Mouse (Mus musculus) midbrain, embryonic 16.5 days (tissue): Measurements from ENCODE around the gene A4galt. TPM values are rescaled to one million over a fixed set of nuclear protein-coding genes. Genes with fewer than 3 reads are reported as not detected.

ENCODE experiments used
- ATAC-seq: fragments of 200-750 bp; cut with Nextera tagmentation; 2 replicates; pipeline ENCODE4 v1.8.0; 2017; ENCODE audit warnings: moderate TSS enrichment
- H3K27ac ChIP-seq: fragments of 300-500 bp; sonication (generic); 2 replicates; pipeline ENCODE4 v1.5.1; 2014; ENCODE audit warnings: mild to moderate bottlenecking, low read length, mixed read lengths
- H3K27me3 ChIP-seq: fragments of 300-500 bp; sonication (generic); 2 replicates; pipeline ENCODE4 v1.6.1; 2014; ENCODE audit warnings: low read depth, low read length, mixed read lengths; ENCODE audit not compliant: control insufficient read depth, insufficient read depth
- H3K36me3 ChIP-seq: fragments of 300-500 bp; sonication (generic); 2 replicates; pipeline ENCODE4 v1.6.1; 2014; ENCODE audit warnings: mild to moderate bottlenecking, low read length, moderate library complexity, mixed read lengths; ENCODE audit not compliant: control insufficient read depth, insufficient read depth
- H3K4me1 ChIP-seq: fragments of 300-500 bp; sonication (generic); 2 replicates; pipeline ENCODE4 v1.6.1; 2014; ENCODE audit warnings: mild to moderate bottlenecking, low read length, mixed read lengths; ENCODE audit not compliant: control insufficient read depth, insufficient read depth
- H3K4me2 ChIP-seq: fragments of 300-500 bp; sonication (generic); 2 replicates; pipeline ENCODE4 v1.6.1; 2014; ENCODE audit warnings: mild to moderate bottlenecking, low read length, mixed read lengths
- H3K4me3 ChIP-seq: fragments of 300-500 bp; sonication (generic); 2 replicates; pipeline ENCODE4 v1.5.1; 2014; ENCODE audit warnings: low read depth, mild to moderate bottlenecking, low read length, moderate library complexity, mixed read lengths
- H3K9ac ChIP-seq: fragments of 300-500 bp; sonication (generic); 2 replicates; pipeline ENCODE4 v1.6.1; 2014; ENCODE audit warnings: low read depth, low read length, mixed read lengths
- H3K9me3 ChIP-seq: fragments of 300-500 bp; sonication (generic); replicated peaks from 2 replicates; pipeline ENCODE4 v1.6.1; 2014; ENCODE audit warnings: mild to moderate bottlenecking, low read length, mixed read lengths; ENCODE audit not compliant: control insufficient read depth, poor library complexity, severe bottlenecking
- whole genome bisulfite sequencing: fragments of 180-500 bp; shearing (Covaris S2); extraction: QIAGEN DNeasy Blood & Tissue Kit; methylation state at CpG from one replicate; pipeline ENCODE4 v1.1.7; 2014; 5-methylcytosine and 5-hydroxymethylcytosine counted together
- polyA plus RNA-seq: library from polyadenylated mRNA; unstranded; fragments of >200 nt; fragmentation: Nextera tagmentation; extraction: Ambion mirVana; gene quantifications from 2 replicates; pipeline ENCODE4 v1.2.1, GENCODE M21; 2015

The A4galt gene
- polyA plus RNA-seq, 1 experiment from 2014 or later, result 2.4 TPM

- Histone ChIP-seq H3K9ac (no peak overlapping the region), H3K27ac (no peak overlapping the region), H3K36me3 (no peaks in the 10 kb centered on the region), H3K4me1 (peaks cover 10% of the 10 kb centered on the region), H3K4me2 (no peak overlapping the region), H3K9me3 (no peaks in the 10 kb centered on the region), H3K4me3 (no peak overlapping the region), H3K27me3 (peaks cover 24% of the 10 kb centered on the region)
- no peak for ATAC-seq
- WGBS, result 89% methylated on average over 4 of the region's 4 CpGs
These were observed 3.7 kb upstream of the A4galt start for GRCm38 (mm10) chr15:83255191-83255782.

GRCm38 (mm10) chr15:83254372-83255070 lies 2.9 kb upstream of the A4galt start:
- Histone ChIP-seq H3K4me2 (no peak overlapping the region), H3K27me3 (peaks cover 28% of the 10 kb centered on the region), H3K4me3 (no peak overlapping the region), H3K36me3 (no peaks in the 10 kb centered on the region), H3K27ac (no peak overlapping the region), H3K4me1 (peaks cover 10% of the 10 kb centered on the region), H3K9me3 (no peaks in the 10 kb centered on the region), H3K9ac (no peak overlapping the region)
- ATAC-seq, result no peak
- 80% methylated on average over 10 of the region's 10 CpGs for WGBS

- Histone ChIP-seq H3K9ac (no peak overlapping the region), H3K27ac (no peak overlapping the region), H3K36me3 (no peaks in the 10 kb centered on the region), H3K4me1 (peaks cover 10% of the 10 kb centered on the region), H3K9me3 (no peaks in the 10 kb centered on the region), H3K4me2 (no peak overlapping the region), H3K27me3 (peaks cover 28% of the 10 kb centered on the region), H3K4me3 (no peak overlapping the region)
- ATAC-seq, result no peak
- WGBS, result 72% methylated on average over 14 of the region's 14 CpGs
These were observed 486 bp upstream of the A4galt start for GRCm38 (mm10) chr15:83252060-83252459.

GRCm38 (mm10) chr15:83250651-83251175 lies 861 bp downstream of the A4galt start:
- Histone ChIP-seq H3K4me1 (peaks cover 10% of the 10 kb centered on the region), H3K9me3 (no peaks in the 10 kb centered on the region), H3K27me3 (peaks cover 28% of the 10 kb centered on the region), H3K4me2 (peak overlapping the region; percentile 97), H3K27ac (no peak overlapping the region), H3K4me3 (peak overlapping the region; percentile 53), H3K9ac (peak overlapping the region; percentile 64), H3K36me3 (no peaks in the 10 kb centered on the region)
- ATAC-seq, result no peak
- under 1% methylated on average over 20 of the region's 20 CpGs for WGBS

GRCm38 (mm10) chr15:83249535-83250287 lies 1.9 kb downstream of the A4galt start:
- WGBS, result 88% methylated on average over 11 of the region's 12 CpGs
- no peak overlapping the region for H3K4me2 ChIP-seq
- H3K36me3 ChIP-seq, result no peaks in the 10 kb centered on the region
- peaks cover 28% of the 10 kb centered on the region for H3K27me3 ChIP-seq
- H3K4me1 ChIP-seq, result peaks cover 10% of the 10 kb centered on the region
- H3K4me3 ChIP-seq, result no peak overlapping the region
- ATAC-seq, result no peak
- H3K27ac ChIP-seq, result no peak overlapping the region
- H3K9ac ChIP-seq, result no peak overlapping the region
- H3K9me3 ChIP-seq, result no peaks in the 10 kb centered on the region

- H3K9me3 ChIP-seq, result no peaks in the 10 kb centered on the region
- H3K27me3 ChIP-seq, result peaks cover 28% of the 10 kb centered on the region
- H3K9ac ChIP-seq, result no peak overlapping the region
- H3K27ac ChIP-seq, result no peak overlapping the region
- H3K4me3 ChIP-seq, result no peak overlapping the region
- peaks cover 10% of the 10 kb centered on the region for H3K4me1 ChIP-seq
- WGBS, result 67% methylated on average over 14 of the region's 14 CpGs
- no peaks in the 10 kb centered on the region for H3K36me3 ChIP-seq
- H3K4me2 ChIP-seq, result no peak overlapping the region
- ATAC-seq, result no peak
These were observed 3.2 kb downstream of the A4galt start for GRCm38 (mm10) chr15:83248236-83248844.

- H3K4me2 ChIP-seq, result no peak overlapping the region
- no peak for ATAC-seq
- H3K9ac ChIP-seq, result no peak overlapping the region
- WGBS, result 75% methylated on average over 3 of the region's 3 CpGs
- H3K4me1 ChIP-seq, result no peaks in the 10 kb centered on the region
- no peaks in the 10 kb centered on the region for H3K36me3 ChIP-seq
- H3K4me3 ChIP-seq, result no peak overlapping the region
- no peaks in the 10 kb centered on the region for H3K27me3 ChIP-seq
- H3K27ac ChIP-seq, result no peak overlapping the region
- no peaks in the 10 kb centered on the region for H3K9me3 ChIP-seq
These were observed 7.2 kb downstream of the A4galt start for GRCm38 (mm10) chr15:83244371-83244770.

- H3K27me3 ChIP-seq, result no peaks in the 10 kb centered on the region
- no peak overlapping the region for H3K27ac ChIP-seq
- 85% methylated on average over 4 of the region's 4 CpGs for WGBS
- H3K9ac ChIP-seq, result no peak overlapping the region
- no peak for ATAC-seq
- H3K4me3 ChIP-seq, result no peak overlapping the region
- no peak overlapping the region for H3K4me2 ChIP-seq
- H3K4me1 ChIP-seq, result no peaks in the 10 kb centered on the region
- H3K9me3 ChIP-seq, result no peaks in the 10 kb centered on the region
- no peaks in the 10 kb centered on the region for H3K36me3 ChIP-seq
These were observed 9.5 kb downstream of the A4galt start for GRCm38 (mm10) chr15:83241961-83242680.
